Mouse (Mus musculus) intestine, embryonic 16.5 days (tissue): ENCODE results near the gene Gamt. TPM values are rescaled to one million over a fixed set of nuclear protein-coding genes. Genes with fewer than 3 reads are reported as not detected.

Experiments
- ATAC-seq: fragments of 200-750 bp; cut with Nextera tagmentation; 2 replicates; pipeline ENCODE4 v1.8.0; 2017; ENCODE audit warnings: moderate TSS enrichment, moderate library complexity
- H3K27ac ChIP-seq: fragments of 300-500 bp; sonication (generic); 2 replicates; pipeline ENCODE4 v1.5.1; 2014; ENCODE audit warnings: mild to moderate bottlenecking, low read length
- H3K27me3 ChIP-seq: fragments of 300-500 bp; sonication (generic); replicated peaks from 2 replicates; pipeline ENCODE4 v1.6.1; 2014; ENCODE audit warnings: low read length, control low read depth, mixed read lengths; ENCODE audit not compliant: control insufficient read depth, insufficient read depth
- H3K36me3 ChIP-seq: fragments of 300-500 bp; sonication (generic); 2 replicates; pipeline ENCODE4 v1.6.1; 2014; ENCODE audit warnings: low read length, control low read depth; ENCODE audit not compliant: control insufficient read depth, insufficient read depth
- H3K4me1 ChIP-seq: fragments of 300-500 bp; sonication (generic); 2 replicates; pipeline ENCODE4 v1.6.1; 2014; ENCODE audit warnings: low read length, control low read depth, mixed read lengths; ENCODE audit not compliant: control insufficient read depth, insufficient read depth
- H3K4me2 ChIP-seq: fragments of 300-500 bp; sonication (generic); 2 replicates; pipeline ENCODE4 v1.6.1; 2014; ENCODE audit warnings: low read depth, low read length, control low read depth
- H3K4me3 ChIP-seq: fragments of 300-500 bp; sonication (generic); 2 replicates; pipeline ENCODE4 v1.5.1; 2014; ENCODE audit warnings: mild to moderate bottlenecking, low read length
- H3K9ac ChIP-seq: fragments of 300-500 bp; sonication (generic); 2 replicates; pipeline ENCODE4 v1.6.1; 2014; ENCODE audit warnings: low read depth, low read length
- H3K9me3 ChIP-seq: fragments of 300-500 bp; sonication (generic); 2 replicates; pipeline ENCODE4 v1.6.1; 2016; ENCODE audit warnings: low read length, control low read depth; ENCODE audit not compliant: control insufficient read depth
- WGBS: fragments of 180-500 bp; shearing (Covaris S2); extraction: QIAGEN DNeasy Blood & Tissue Kit; methylation state at CpG from one replicate; pipeline ENCODE4 v1.1.7; 2014; 5-methylcytosine and 5-hydroxymethylcytosine counted together
- polyA plus RNA-seq: library from polyadenylated mRNA; unstranded; fragments of >200 nt; fragmentation: Nextera tagmentation; extraction: Ambion mirVana; gene quantifications from 2 replicates; pipeline ENCODE4 v1.2.1, GENCODE M21; 2015

Gamt gene
- polyA plus RNA-seq, 1 experiment from 2014 or later: 91.0 TPM

DNA sequence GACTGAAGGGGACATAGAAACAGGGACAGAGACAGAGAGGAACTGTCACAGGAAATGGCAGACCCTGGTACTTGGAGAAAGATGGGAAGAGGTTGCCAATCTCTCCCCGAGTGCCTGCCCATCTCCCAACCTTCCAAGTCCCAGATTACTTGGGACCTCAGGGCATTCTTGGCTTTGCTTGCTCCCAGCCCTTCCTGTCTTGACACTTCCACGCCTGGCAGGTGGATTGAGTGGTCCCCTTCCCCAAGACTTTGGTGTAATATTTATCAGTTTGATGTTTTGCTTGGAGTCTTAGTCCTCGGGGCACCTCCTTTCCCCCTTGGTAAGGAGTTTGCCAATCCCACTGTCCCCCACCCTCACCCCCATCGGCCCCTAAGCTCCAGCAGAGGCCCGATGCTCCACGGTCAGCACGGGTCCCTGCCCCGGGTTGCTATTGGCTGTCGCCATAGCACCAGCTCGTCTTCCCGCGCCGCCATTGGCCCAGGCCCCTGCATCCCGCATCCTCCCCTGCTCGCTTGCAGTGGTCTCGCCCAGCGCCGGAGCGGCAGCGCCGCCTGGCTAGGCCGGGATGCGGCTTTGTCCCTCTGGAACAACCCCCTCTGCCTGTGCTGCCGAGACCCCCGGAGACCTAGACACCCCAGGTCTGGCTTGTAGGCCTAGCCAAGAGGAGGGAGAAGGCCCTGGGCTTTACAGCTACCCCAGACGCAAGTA is 37.9 kb upstream of the Gamt start:
- Histone ChIP-seq H3K4me1 (peaks cover 17% of the 10 kb centered on the region), H3K27ac (no peak overlapping the region), H3K36me3 (peaks cover 8% of the 10 kb centered on the region), H3K4me2 (no peak overlapping the region), H3K27me3 (peaks cover 40% of the 10 kb centered on the region), H3K9me3 (no peaks in the 10 kb centered on the region), H3K9ac (peak overlapping the region; percentile 45; the same call in 1 of the 2 replicates), H3K4me3 (peak overlapping the region; percentile 8; the same call in 1 of the 2 replicates)
- no peak for ATAC-seq
- WGBS: 5% methylated on average over 26 of the region's 26 CpGs

GRCm38 (mm10) chr10:80297526-80298133 is 36.8 kb upstream of the Gamt start:
- peaks cover 22% of the 10 kb centered on the region for H3K4me1 ChIP-seq
- no peak overlapping the region for H3K9ac ChIP-seq
- 63% methylated on average over 8 of the region's 8 CpGs for WGBS
- H3K4me3 ChIP-seq: no peak overlapping the region
- H3K36me3 ChIP-seq: peaks cover 8% of the 10 kb centered on the region
- peaks cover 40% of the 10 kb centered on the region for H3K27me3 ChIP-seq
- no peaks in the 10 kb centered on the region for H3K9me3 ChIP-seq
- H3K4me2 ChIP-seq: no peak overlapping the region
- H3K27ac ChIP-seq: no peak overlapping the region
- ATAC-seq: no peak

DNA sequence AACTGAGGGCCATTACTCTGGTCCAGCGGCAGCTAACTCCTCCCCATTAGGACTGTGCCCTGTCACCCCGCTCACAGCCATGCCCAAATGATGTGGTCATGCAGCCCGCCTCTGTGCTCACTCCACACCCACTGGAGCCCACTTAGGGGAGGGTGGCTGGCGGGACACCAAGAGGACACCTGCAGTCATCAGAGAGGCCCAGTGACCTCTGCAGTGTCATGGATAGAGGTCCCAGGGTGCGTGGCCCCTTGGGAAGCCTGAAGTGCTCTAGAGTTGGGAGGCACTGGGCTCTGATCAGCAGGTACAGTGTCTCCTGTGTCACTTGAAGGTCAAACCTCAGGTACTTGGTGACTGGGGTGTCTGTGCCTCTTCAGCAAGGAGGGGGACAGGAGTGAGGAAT is 36.0 kb upstream of the Gamt start:
- H3K27ac ChIP-seq: no peak overlapping the region
- ATAC-seq: no peak
- peaks cover 40% of the 10 kb centered on the region for H3K27me3 ChIP-seq
- no peak overlapping the region for H3K4me3 ChIP-seq
- peaks cover 21% of the 10 kb centered on the region for H3K4me1 ChIP-seq
- H3K9ac ChIP-seq: no peak overlapping the region
- 85% methylated on average over 5 of the region's 5 CpGs for WGBS
- H3K36me3 ChIP-seq: peaks cover 8% of the 10 kb centered on the region
- no peaks in the 10 kb centered on the region for H3K9me3 ChIP-seq
- no peak overlapping the region for H3K4me2 ChIP-seq

GRCm38 (mm10) chr10:80295618-80296425 is 35.0 kb upstream of the Gamt start, which contains the start of gene Apc2:
Gene Apc2 (plus strand): TSS chr10:80295977.
- peak within 1 kb of the TSS; percentile 11; the same call in 1 of the 2 replicates for H3K27ac ChIP-seq
- peaks cover 23% of the 10 kb centered on the region for H3K4me1 ChIP-seq

DNA sequence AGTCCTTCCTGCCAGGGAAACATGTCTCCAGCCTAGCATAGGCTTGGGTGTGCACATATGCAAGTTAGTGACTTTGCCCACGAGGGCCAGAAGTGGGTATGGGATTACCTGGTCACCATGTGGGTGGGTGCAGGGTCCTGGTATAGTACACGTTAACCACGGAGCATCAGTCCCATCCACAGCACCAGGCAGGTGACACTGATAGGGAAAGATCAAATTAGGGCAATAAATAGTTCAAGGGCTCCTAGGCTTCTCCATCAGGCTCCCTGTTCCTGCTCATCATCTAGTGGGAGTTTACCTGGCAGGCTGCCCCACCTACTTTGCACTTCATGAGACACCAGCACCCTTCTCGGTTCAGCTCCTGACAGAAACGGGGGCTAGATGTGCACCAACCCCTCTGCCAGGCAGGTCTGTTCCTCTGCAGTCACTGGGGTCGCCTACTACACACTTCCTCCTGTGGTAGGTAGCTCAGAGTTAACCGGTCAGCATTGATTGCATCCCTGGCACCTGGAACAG is 34.0 kb upstream of the Gamt start:
- Histone ChIP-seq H3K9me3 (no peaks in the 10 kb centered on the region), H3K36me3 (peaks cover 8% of the 10 kb centered on the region), H3K4me2 (no peak overlapping the region), H3K4me1 (peaks cover 23% of the 10 kb centered on the region), H3K27ac (peak overlapping the region; percentile 11; the same call in 1 of the 2 replicates), H3K9ac (no peak overlapping the region), H3K4me3 (no peak overlapping the region), H3K27me3 (peaks cover 25% of the 10 kb centered on the region)
- no peak for ATAC-seq
- WGBS: 39% methylated on average over 7 of the region's 7 CpGs

More at GRCm38 (mm10) chr10:80295618-80296425, 35.0 kb upstream of the Gamt start, which contains the start of gene Apc2:
- Histone ChIP-seq H3K36me3 (peaks cover 8% of the 10 kb centered on the region), H3K4me3 (peak within 1 kb of the TSS; percentile 42), H3K27me3 (peaks cover 34% of the 10 kb centered on the region), H3K4me2 (peak within 1 kb of the TSS; percentile 60), H3K9me3 (no peaks in the 10 kb centered on the region), H3K9ac (peak within 1 kb of the TSS; percentile 64)
- peak; percentile 58 for ATAC-seq
- 1% methylated on average over 26 of the region's 26 CpGs for WGBS

- peak overlapping the region; percentile 11; the same call in 1 of the 2 replicates for H3K27ac ChIP-seq
- H3K4me1 ChIP-seq: peaks cover 23% of the 10 kb centered on the region
These were observed 33.5 kb upstream of the Gamt start for GRCm38 (mm10) chr10:80294311-80294710.

GRCm38 (mm10) chr10:80293325-80293724 is 32.5 kb upstream of the Gamt start:
- Histone ChIP-seq H3K9me3 (no peaks in the 10 kb centered on the region), H3K27ac (peak overlapping the region; percentile 88), H3K27me3 (peaks cover 9% of the 10 kb centered on the region), H3K9ac (peak overlapping the region; percentile 99), H3K4me2 (peak overlapping the region; percentile 85), H3K4me1 (peaks cover 23% of the 10 kb centered on the region), H3K36me3 (peaks cover 8% of the 10 kb centered on the region), H3K4me3 (peak overlapping the region; percentile 72)
- WGBS: 20% methylated on average over 14 of the region's 14 CpGs
- no peak for ATAC-seq

More at GRCm38 (mm10) chr10:80294311-80294710, 33.5 kb upstream of the Gamt start:
- Histone ChIP-seq H3K27me3 (peaks cover 19% of the 10 kb centered on the region), H3K4me2 (no peak overlapping the region; the same call in 1 of the 2 replicates), H3K4me3 (no peak overlapping the region), H3K9ac (0 out of 2 replicates have a peak overlapping the region, but pooled peaks have one; percentile 99), H3K36me3 (peaks cover 8% of the 10 kb centered on the region), H3K9me3 (no peaks in the 10 kb centered on the region)
- ATAC-seq: no peak
- 69% methylated on average over 4 of the region's 4 CpGs for WGBS

DNA sequence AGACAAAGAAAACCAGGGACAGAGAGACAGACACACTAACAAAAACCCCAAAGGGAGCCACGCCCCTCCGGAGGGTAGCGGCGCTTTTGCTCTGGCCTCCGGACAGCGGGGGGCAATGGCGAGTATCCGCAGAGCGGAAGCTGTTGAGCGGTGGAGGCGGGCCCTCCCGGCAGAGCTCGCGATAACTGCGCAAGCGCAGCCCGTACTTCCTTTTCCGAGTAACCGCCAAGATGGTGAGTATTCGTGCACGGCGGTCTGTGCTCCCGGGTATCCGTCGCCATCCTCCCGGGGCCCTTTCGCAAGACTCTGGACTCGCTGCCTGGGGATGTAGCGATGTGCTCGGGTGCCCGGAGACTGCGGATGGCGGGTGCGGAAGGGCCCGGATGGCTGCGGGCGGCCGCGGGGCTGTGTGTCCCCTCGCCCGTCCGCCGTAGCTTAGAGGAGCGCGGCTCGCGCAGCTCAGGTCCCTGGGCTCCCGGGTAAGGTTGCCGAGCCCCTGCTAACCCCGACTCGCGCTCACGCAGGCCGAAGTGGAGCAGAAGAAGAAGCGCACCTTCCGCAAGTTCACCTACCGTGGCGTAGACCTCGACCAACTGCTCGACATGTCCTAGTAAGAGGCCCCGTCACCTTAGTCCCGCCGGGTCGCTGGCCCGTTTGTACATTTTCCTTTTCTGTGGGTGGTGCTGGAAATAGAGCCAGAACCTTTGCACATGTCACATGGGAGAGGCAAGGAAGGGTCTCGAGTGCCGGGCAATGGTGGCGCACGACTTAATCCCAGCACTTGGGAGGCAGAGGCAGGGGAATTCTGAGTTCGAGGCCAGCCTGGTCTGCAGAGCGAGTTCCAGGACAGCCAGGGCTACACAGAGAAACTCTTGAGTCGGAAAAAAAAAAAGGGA is 31.7 kb upstream of the Gamt start, which contains the start of gene Rps15:
Rps15 (plus strand) TSS at position 203 of the 896 bp plus-strand sequence.
- peak within 1 kb of the TSS; percentile 85 for H3K4me2 ChIP-seq
- peak within 1 kb of the TSS; percentile 99 for H3K9ac ChIP-seq
- peaks cover 10% of the 10 kb centered on the region for H3K36me3 ChIP-seq
- H3K27ac ChIP-seq: peak within 1 kb of the TSS; percentile 88
- ATAC-seq: peak; percentile 86
- WGBS: under 1% methylated on average over 72 of the region's 72 CpGs
- H3K4me1 ChIP-seq: peaks cover 26% of the 10 kb centered on the region
- H3K9me3 ChIP-seq: no peaks in the 10 kb centered on the region
- peaks cover 3% of the 10 kb centered on the region for H3K27me3 ChIP-seq
- peak within 1 kb of the TSS; percentile 72 for H3K4me3 ChIP-seq
